9 mouse cellular contexts compared by ENCODE assay signal in genomic region chr7:31207563-31208236, GRCm38 (mm10). TPM values are rescaled to one million over a fixed set of nuclear protein-coding genes. Genes with fewer than 3 reads are reported as not detected.
DNase-seq lines count a peak whose midpoint lies in the region; ATAC-seq and TF ChIP-seq lines count a peak whose summit lies in the region.
"Had no signal": no experiment of that assay in that cellular context is flagged by ENCODE, and none has a peak within 500 bp of the region (broad histone marks: within the 10 kb centered on the region; RNA-seq: fewer than 3 reads in every experiment).

No protein-coding gene starts in this region.

- peaks cover 7% of the 10 kb centered on the region; the same call in 1 of the 2 replicates for H3K4me1 ChIP-seq in kidney, embryonic 16.5 days (ENCODE audit: insufficient read depth, low read length)
- no peaks in the 10 kb centered on the region for H3K4me1 ChIP-seq in embryonic facial prominence, embryonic 12.5 days
- no peaks in the 10 kb centered on the region for H3K4me1 ChIP-seq in intestine, embryonic 14.5 days (replicated peaks; ENCODE audit: control insufficient read depth, insufficient read depth, low read length)
- H3K4me1 ChIP-seq in midbrain, postnatal 0 days (ENCODE audit: insufficient read depth, low read length) = no peaks in the 10 kb centered on the region

- no peak overlapping the region for H3K9ac ChIP-seq in kidney, embryonic 16.5 days (replicated peaks; ENCODE audit: low read length)
- no peak overlapping the region for H3K9ac ChIP-seq in embryonic facial prominence, embryonic 12.5 days
- H3K9ac ChIP-seq in intestine, embryonic 14.5 days (ENCODE audit: low read length) = no peak overlapping the region
- no peak overlapping the region for H3K9ac ChIP-seq in midbrain, postnatal 0 days (replicated peaks; ENCODE audit: low read length, poor library complexity, severe bottlenecking)

- no peak for TF ChIP-seq CTCF in midbrain, postnatal 0 days (IDR thresholded peaks at IDR 0.05)

- no peaks in the 10 kb centered on the region for H3K9me3 ChIP-seq in kidney, embryonic 16.5 days (ENCODE audit: low read length)
- H3K9me3 ChIP-seq in embryonic facial prominence, embryonic 12.5 days = no peaks in the 10 kb centered on the region
- no peaks in the 10 kb centered on the region for H3K9me3 ChIP-seq in intestine, embryonic 14.5 days (ENCODE audit: control insufficient read depth, low read length)
- peaks cover 6% of the 10 kb centered on the region; the same call in 1 of the 2 replicates for H3K9me3 ChIP-seq in midbrain, postnatal 0 days (ENCODE audit: low read length)

- no peaks in the 10 kb centered on the region for H3K27me3 ChIP-seq in kidney, embryonic 16.5 days (ENCODE audit: insufficient read depth, low read length)
- H3K27me3 ChIP-seq in embryonic facial prominence, embryonic 12.5 days = no peaks in the 10 kb centered on the region
- no peaks in the 10 kb centered on the region for H3K27me3 ChIP-seq in intestine, embryonic 14.5 days (replicated peaks; ENCODE audit: control insufficient read depth, insufficient read depth, low read length)
- H3K27me3 ChIP-seq in midbrain, postnatal 0 days (ENCODE audit: insufficient read depth, low read length) = no peaks in the 10 kb centered on the region
- H3K27me3 ChIP-seq: Patski had no signal

- no peak overlapping the region for H3K27ac ChIP-seq in kidney, embryonic 16.5 days (ENCODE audit: low read length)
- H3K27ac ChIP-seq in embryonic facial prominence, embryonic 12.5 days = no peak overlapping the region
- no peak overlapping the region for H3K27ac ChIP-seq in intestine, embryonic 14.5 days (ENCODE audit: low read depth)
- no peak overlapping the region for H3K27ac ChIP-seq in midbrain, postnatal 0 days (ENCODE audit: low read depth, low read length)

- H3K4me2 ChIP-seq in kidney, embryonic 16.5 days (replicated peaks; ENCODE audit: low read depth, low read length) = peak overlapping the region; percentile 75
- H3K4me2 ChIP-seq in embryonic facial prominence, embryonic 12.5 days (replicated peaks) = peak overlapping the region; percentile 66; the same call in 1 of the 2 replicates
- H3K4me2 ChIP-seq in intestine, embryonic 14.5 days (ENCODE audit: low read length) = peak overlapping the region; percentile 61; the same call in 1 of the 2 replicates
- peak overlapping the region; percentile 13 for H3K4me2 ChIP-seq in midbrain, postnatal 0 days (ENCODE audit: low read depth, low read length, poor library complexity, severe bottlenecking)

- DNase-seq in kidney, postnatal 25 days = no peak
- DNase-seq in intestine, embryonic 14.5 days (ENCODE audit: low spot score) = no peak
- DNase-seq in midbrain, postnatal 0 days (ENCODE audit: low spot score) = no peak
- DNase-seq in spleen, adult 12 weeks (ENCODE audit: low spot score) = no peak
- no peak for DNase-seq in layer of hippocampus, postnatal 10 days (ENCODE audit: low spot score in 2 of 2)
- no peak for DNase-seq in ovary, postnatal 10 days (ENCODE audit: low spot score)

- WGBS in kidney, embryonic 16.5 days = 69% methylated on average over 13 of the region's 13 CpGs
- 68% methylated on average over 13 of the region's 13 CpGs for WGBS in embryonic facial prominence, embryonic 12.5 days
- 73% methylated on average over 13 of the region's 13 CpGs for WGBS in intestine, embryonic 14.5 days
- 73% methylated on average over 13 of the region's 13 CpGs for WGBS in midbrain, postnatal 0 days

- ATAC-seq in kidney, embryonic 16.5 days (ENCODE audit: low FRiP score, low TSS enrichment) = peak; percentile 68; the same call in 1 of the 2 replicates
- peak; percentile 48; the same call in 1 of the 2 replicates for ATAC-seq in embryonic facial prominence, embryonic 12.5 days (ENCODE audit: insufficient number of reproducible peaks, insufficient read depth, low FRiP score, low TSS enrichment)
- ATAC-seq in intestine, embryonic 14.5 days (replicated peaks; ENCODE audit: low FRiP score, low TSS enrichment, low read depth) = peak; percentile 72; the same call in 1 of the 2 replicates
- peak; percentile 48; the same call in 1 of the 2 replicates for ATAC-seq in midbrain, postnatal 0 days (ENCODE audit: low FRiP score)
- ATAC-seq: Patski had no signal

- H3K4me3 ChIP-seq in kidney, embryonic 16.5 days (ENCODE audit: low read length) = peak overlapping the region; percentile 71
- peak overlapping the region; percentile 70 for H3K4me3 ChIP-seq in embryonic facial prominence, embryonic 12.5 days
- H3K4me3 ChIP-seq in intestine, embryonic 14.5 days (ENCODE audit: low read depth, low read length) = peak overlapping the region; percentile 67
- peak overlapping the region; percentile 60 for H3K4me3 ChIP-seq in midbrain, postnatal 0 days (ENCODE audit: low read depth, low read length)

- H3K36me3 ChIP-seq in kidney, embryonic 16.5 days (ENCODE audit: insufficient read depth, low read length) = peaks cover 5% of the 10 kb centered on the region; the same call in 1 of the 2 replicates
- H3K36me3 ChIP-seq in embryonic facial prominence, embryonic 12.5 days = peaks cover 12% of the 10 kb centered on the region
- no peaks in the 10 kb centered on the region for H3K36me3 ChIP-seq in intestine, embryonic 14.5 days (ENCODE audit: control insufficient read depth, insufficient read depth, low read length)
- H3K36me3 ChIP-seq in midbrain, postnatal 0 days (ENCODE audit: insufficient read depth, low read length) = no peaks in the 10 kb centered on the region

RNA-seq across cellular contexts. Expression of gene Gramd1a, which starts 52.0 kb away (rescaled TPM):
- polyA plus RNA-seq in kidney, embryonic 16.5 days (2015; fragmentation: Nextera tagmentation; extraction: Ambion mirVana) = 73.3 and 73.4 TPM in 2 replicates
- 97.4 and 109 TPM in 2 replicates for polyA plus RNA-seq in embryonic facial prominence, embryonic 12.5 days (2016; fragmentation: Nextera tagmentation; extraction: Ambion mirVana)
- polyA plus RNA-seq in intestine, embryonic 14.5 days (2014; fragmentation: Nextera tagmentation; extraction: Ambion mirVana) = 54.2 and 66.2 TPM in 2 replicates
- total RNA-seq in midbrain, postnatal 0 days (2014; rRNA removed) = 253 and 270 TPM in 2 replicates
- polyA plus RNA-seq in midbrain, postnatal 0 days (2015; fragmentation: Nextera tagmentation; extraction: Ambion mirVana) = 160 and 177 TPM in 2 replicates
- total RNA-seq in layer of hippocampus, postnatal 10 days (2021) = 100 to 1,000 TPM; 143 to 144 TPM

Comparison
In these comparisons a context has a peak if more than half of its experiments do, and no peak if none do; other contexts are left out.
1. H3K4me2 ChIP-seq: peak in every context shown above with its lines; median percentile 75 in kidney, embryonic 16.5 days; 66 in embryonic facial prominence, embryonic 12.5 days; 61 in intestine, embryonic 14.5 days; 13 in midbrain, postnatal 0 days.